Mouse (Mus musculus): Measurements from ENCODE around the gene Sox5.
"Not testable (repeated sequence)": the region's sequence is repeated elsewhere in the genome, so short reads cannot be mapped to it uniquely, and the experiment has no call there.

The Sox5 gene

DNA sequence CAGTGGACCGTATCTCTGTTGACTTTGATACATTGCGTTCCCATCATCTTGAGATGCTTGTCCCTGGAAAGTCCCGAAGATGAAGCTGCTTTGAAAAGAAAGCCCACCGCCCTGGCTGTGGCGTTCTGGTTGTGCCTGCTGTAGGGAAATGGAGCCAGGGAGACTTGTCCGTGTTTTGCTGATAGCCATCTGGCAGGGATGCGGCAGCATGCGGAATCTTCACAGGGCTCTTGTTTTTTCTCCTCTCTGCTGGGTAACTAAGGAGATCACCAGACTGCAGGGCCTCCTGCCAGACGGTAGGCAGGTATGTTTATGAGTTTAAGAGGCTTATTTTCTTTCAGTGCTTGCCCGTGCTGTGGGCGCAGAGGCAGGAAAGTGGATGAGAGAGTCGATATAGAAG is 499.0 kb downstream of the Sox5 start:
- no peak for DNase-seq (ENCODE audit: low read depth)

DNA sequence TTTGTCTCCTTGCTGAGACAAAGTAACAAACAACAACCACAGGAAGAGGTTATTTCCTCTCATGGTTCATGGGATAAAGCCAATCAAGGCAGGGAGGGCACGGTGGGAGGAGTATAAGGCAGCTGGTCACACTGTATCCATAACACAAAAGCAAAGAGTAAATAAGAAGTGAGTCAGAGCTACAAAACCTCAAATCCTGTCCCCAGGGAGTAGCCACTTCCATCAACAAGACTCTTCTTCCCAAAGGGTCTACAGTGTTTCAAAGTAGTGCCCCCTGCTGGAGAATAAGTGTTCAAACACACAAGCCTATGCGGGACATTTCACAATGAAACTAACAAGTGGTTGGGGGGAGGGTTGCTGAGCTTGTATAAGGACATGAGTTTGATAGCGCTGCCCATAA is 500.1 kb downstream of the Sox5 start:
- DNase-seq (ENCODE audit: low read depth) = no peak

DNA sequence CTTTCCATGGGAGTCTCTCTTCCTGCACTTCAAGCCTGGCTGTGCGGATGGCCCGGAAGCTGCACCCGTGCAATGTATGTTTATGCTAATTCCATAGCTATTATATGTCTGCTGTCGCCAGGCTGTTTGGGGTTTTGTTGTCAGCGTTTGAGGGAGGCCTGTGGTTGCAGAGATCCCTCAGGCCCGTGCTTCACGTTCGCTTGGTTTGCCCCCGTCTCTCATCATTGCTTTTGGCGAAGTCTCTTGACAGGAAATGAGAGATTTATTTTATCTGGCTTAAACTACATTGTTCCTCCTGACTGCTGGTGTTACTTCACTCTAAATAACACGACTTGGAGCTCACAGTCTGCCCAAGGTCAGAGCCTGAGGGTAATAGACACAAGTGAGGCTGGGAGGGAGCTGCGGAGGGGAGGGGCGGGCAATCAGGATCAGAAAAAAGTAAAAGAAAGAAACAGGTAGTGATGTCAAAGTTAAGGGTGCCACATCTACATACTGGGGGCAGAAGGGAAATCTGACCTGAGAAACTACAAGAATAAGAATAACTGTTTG is 503.2 kb downstream of the Sox5 start:
- DNase-seq (ENCODE audit: low read depth) = peak; percentile 16

DNA sequence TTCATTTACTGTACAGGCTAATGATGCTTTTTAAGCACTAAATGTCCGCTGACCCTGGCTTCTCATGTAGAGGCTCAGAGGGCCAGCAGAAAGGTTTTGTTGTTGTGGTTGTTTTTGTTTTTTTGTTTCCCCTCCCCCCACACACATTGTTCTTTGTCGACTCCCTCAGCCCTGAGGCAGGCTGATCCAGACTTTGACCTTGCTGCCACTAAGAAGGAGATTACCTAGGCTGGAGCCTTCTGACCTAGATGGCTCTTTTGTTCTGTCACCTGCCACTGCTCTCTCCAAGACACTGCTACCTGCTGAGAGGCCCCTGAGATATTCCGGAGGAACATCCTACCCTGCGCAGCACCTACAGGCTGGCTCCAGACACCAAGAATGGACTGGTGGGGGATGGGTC is 508.4 kb downstream of the Sox5 start:
- DNase-seq (ENCODE audit: low read depth) = not testable (repeated sequence)

DNA sequence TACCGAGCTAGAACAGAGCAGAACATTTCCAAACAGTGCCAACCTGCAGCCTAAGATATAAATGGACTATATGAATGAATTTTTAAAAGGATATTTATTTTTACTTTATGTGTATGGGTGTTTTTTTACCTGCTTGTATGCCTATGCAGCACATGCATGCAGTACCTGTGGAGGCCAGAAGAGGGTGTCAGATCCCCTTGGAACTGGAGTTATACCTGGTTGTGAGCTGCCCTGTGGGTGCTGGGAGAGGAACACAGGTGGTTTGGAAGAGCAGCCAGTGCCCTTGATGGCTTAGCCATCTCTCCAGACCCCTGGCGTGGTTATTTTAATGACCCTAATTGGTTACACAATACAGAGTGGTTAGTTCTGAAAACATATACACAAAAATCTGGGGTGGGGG is 510.5 kb downstream of the Sox5 start:
- DNase-seq (ENCODE audit: low read depth) = peak; percentile 37

DNA sequence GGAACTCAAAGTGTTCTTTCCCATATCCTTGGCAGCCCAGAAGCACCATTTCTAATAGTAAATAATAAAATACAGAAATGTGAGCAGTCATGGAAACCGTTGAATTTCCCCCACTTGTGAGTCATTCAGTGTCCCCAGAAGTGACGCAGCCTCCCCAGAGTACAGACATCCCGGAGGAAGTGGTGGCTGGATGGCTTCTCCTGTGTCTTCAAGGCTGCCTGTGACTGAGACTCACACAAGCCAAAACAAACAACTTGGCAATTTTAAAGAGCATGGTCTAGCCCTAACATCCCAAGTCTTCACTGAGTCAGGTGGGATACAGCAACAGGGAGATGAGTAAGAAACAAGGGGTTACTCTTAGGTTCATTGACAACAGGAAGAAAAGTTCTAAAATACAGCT is 511.5 kb downstream of the Sox5 start:
- peak; percentile 30 for DNase-seq (ENCODE audit: low read depth)

DNA sequence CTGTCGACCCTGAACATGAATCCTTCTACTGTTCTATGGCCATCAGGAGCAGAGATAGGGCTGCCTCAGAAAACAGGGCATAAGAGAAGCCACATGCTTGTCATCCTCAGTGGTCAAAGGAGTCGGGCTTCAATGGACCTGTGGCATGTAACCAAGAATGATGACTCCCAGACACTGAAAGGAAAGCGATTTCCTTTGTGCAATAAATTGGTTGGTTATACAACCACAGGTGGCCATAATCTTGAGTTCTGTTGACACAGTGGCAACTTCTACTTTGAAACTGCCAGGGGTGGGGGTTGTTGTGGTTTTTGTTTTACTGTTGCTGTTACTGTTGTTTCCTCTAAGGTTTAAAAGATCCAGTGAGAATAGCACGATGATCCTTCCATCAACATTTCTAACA is 512.1 kb downstream of the Sox5 start:
- peak; percentile 32 for DNase-seq (ENCODE audit: low read depth)

DNA sequence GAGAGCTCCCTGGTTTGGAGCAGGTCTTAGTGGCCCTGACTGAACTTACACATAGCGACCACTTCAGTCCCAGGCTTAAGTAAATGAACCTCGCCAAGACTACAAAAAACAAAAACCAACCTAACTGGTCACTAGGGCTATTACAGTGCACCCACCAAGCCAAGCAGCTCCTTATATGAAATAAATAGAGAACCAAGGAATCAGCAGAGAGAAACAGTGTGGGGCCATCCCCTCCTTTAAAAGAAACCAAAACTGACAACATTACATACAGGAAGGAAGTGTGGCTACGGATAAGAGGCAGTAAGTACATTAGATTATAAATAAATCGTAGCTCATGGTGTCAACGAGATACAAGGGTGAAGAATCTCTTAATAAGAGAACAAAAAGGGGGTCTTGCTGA is 516.0 kb downstream of the Sox5 start:
- DNase-seq (ENCODE audit: low read depth) = peak; percentile 63

DNA sequence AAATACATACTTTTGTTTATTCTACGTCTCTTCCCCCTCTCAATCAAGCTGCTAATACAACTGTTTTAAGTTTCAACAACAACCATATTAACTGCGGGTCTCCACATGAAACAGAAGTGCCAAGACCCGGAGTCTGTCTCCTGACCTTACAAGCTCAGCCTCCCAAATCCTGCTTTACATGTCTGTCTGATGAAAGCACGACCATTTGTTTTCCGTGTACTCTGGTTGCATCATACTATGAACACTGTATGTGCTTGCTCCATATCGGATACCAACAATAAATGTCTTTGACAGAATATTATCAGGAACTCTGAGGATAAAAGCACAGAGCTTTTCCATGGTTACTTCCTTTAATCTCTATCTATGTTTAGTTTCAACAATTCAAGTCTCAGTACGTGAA is 516.8 kb downstream of the Sox5 start:
- DNase-seq (ENCODE audit: low read depth) = no peak

DNA sequence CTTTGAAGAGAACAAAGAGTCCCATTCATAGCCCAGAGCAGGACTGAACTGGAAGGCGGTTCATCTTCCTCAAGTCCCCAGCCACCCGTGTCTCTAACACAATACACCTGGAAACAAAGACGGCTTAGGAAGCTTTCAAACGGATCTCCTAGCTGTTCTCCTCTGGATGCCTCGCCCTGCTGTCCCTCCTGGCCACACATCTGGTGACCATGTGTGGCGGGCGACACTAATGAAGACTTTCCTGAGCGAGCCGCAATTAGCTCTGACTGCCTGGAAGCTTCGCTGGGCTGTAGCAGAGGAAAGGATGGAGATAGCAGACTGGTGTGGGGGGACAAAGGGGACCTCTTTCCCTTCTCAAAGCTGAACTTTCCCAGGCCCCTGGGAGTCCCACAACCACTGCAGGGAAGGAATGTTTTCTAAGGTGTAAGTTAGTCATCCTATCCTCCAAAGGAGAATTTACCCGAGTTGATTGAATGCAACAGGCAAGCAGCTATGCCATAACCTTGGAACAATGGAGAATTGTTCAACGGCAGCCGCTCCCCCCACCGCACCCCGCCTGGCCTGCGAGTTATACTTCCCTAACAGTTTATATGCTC is 517.4 kb downstream of the Sox5 start:
- no peak for DNase-seq (ENCODE audit: low read depth)

DNA sequence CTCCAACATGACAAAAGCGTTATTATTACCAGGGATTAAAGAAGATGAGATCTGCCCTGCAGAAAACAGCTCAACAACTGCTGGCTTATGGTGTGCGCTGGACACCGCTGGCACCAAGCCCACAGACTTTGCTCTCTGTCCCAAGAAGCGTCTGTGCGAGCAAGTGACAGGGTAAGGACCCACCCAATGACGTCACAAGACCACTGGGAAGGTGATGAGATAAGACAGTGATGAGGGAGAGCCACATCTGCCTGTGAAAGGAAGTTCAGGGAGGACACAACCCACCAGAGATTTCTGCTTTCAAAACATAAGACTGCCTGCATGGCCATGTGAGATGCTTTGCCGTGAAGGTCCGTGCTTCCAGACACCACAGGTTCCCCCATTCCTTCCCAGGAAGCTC is 525.3 kb downstream of the Sox5 start:
- no peak for DNase-seq (ENCODE audit: low read depth)

DNA sequence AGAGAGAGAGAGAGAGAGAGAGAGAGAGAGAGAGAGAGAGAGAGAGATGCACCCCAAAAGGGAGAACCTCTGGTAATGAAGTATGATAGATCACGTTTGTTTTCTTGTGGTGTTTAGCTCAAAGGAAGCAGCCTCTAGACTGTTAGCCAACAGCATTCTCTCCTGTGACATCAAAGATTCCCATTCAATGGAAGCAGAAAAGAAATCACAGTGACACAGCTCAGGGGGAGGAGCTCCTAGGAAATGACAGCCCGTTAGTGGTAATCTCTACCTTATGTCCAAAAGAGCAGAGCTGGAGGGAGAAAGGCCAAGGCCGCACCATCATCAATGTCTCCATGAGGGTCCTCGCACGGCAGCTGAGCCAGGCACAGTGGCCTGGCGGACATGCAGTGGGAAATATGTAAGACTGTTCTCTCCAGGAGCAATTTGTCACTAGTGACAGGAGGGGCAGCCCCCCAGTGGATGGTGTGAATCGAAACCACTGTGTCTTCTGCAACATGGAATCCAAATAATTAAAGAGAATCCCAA is 529.5 kb downstream of the Sox5 start:
- no peak for DNase-seq (ENCODE audit: low read depth)

DNA sequence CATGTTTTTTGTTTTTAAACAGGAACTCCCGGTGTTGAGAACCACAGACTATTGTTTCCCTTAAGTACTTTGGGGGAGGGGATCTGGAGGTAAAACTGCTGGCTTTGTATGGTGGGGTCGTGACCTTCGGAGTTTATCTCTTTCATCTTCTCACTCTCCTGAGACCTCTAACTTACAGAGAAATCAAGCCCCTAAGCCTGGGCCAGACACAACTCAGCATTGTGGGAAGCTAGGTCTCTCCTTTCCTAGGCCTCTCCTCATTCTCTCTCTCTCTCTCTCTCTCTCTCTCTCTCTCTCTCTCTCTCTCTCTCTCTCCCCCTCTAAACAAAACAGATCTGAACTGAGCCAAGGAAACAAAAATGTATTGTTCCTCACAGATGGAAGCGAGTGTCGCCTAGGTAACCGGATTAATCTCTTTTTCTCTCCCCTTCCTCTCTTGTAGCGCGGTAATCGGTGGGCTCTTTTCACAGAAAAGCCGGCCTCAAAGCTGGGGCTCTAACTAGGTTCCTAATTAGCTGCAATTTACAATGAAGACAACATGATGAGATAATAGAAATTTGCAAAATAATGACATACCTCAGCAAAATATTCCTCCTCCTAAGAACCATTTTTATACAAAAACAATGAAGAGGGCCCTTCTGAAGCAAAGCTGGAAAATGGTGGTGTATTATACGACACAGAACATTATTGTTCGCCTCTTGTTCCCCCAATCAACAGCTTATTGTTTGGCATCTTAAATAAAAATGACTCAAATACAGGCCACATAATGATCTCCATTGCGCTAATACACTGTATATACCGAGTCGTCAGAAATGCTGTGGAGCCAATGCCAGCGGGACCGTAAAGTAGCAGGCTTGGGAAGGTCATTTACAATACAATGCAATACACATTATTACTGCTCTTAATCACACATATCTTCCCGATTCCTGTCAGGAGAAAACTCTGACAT is 530.3 kb downstream of the Sox5 start:
- DNase-seq (ENCODE audit: low read depth) = no peak

DNA sequence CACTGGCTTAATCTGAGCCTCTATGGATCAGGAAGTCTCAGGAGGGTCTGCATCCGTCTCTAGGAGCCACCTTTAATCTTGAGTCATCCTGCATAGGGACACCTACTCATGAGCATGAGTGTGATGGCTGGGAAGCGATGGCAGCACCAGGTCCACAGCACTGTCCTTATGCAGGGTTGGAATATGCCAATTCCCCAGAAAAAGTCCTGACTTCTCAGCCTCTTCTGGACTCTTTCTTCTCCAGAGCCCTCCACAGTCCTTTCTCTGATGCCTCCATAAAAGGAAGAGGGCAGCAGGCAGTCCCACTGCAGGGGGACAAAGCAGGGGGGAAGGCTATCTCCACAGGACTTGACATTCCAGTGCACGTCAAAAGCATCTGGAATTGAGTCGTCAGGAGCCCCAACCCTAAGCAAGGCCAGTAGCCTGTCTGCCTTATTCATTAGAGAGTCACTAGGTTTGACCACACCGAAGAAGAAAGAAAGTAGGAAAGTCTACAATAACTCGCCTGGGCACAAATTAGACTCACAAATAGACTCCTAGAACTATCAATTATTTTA is 531.1 kb downstream of the Sox5 start:
- DNase-seq (ENCODE audit: low read depth) = no peak

DNA sequence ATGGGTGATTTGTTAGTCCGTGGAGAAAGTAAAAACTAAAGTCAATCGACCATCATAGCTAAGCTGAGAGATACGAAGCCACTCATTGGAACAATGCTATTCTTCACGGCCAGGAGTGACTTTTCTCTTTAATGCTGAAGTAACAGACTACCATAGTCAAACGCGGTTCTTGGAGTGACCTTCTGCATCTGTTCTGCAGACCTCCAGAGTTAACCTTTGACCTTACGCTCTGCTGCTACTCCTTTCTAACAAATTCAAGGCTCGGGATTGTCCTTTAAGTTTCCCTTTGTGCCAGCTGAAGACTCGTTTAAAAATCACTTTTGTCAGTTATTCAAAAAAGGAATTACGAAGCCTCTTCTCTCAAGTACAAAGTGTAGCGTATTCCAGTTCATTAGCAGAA is 545.2 kb downstream of the Sox5 start:
- DNase-seq (ENCODE audit: low read depth) = no peak

DNA sequence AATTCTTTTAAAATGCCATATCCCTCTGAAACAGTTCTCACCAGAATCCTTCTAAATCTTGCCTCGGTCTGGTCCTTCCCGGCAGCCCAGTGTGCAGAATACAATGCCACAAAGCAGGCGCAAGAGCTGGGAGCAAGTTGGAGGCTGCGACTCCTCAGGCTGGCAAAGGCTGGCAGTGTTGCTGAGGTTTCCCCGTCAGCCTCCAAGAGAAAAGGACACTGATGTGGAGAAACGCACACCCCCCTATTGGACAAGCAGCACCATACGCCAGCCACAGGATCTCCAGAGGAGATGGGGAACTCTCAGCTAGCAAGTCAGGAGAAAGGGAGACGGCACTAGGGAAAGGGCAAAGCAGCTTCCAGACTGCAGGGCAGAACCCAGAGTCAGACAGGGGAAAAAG is 577.8 kb downstream of the Sox5 start:
- no peak for DNase-seq (ENCODE audit: low read depth)

DNA sequence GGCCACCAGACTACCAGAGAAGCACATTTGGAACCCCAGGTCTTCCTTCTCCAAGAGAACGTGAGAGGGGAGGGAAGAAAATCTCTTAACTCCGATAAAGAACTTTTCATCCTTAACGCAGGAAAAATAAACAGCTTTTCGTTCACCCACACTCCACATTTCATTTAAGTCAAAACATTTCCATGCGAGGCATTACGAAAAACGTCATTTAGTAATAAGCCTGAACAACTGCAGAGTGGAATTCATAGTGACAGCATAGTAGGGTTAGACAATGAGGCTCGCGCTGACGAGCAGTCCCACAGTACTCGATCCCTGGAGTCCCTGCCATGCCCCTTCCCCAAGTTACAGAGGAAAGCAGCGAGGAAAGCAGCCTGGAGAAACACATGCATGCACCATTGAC is 578.8 kb downstream of the Sox5 start:
- DNase-seq (ENCODE audit: low read depth) = no peak

DNA sequence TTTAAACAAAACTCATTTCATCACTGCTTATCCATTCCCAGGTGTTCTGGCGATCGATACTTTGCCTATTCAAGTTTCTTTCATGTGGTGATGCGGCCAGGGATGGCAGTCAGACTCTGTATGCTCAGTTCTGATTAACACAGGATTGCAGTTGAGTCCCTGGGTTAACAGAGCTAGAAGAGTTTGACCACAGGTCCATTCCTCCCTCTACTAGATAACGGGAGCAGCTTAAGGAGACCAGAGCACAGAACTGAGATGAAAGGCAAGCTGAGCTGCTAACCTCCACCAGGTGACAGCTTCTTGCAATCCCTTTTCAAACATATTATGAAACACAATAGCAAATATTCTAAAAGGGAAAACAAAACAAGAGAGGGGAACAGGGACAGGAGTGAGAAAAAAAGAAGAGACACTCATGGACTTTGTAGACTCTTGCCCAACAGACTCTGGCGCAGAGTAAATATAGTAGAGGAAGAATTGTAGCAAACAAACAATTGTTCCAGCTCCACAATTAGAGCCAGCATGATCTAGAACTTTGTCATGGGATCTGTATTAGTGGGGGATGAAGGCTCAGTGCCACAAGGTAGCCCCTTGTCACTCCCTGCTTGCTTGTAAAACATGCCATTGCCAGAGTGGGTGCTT is 580.3 kb downstream of the Sox5 start:
- DNase-seq (ENCODE audit: low read depth) = no peak

DNA sequence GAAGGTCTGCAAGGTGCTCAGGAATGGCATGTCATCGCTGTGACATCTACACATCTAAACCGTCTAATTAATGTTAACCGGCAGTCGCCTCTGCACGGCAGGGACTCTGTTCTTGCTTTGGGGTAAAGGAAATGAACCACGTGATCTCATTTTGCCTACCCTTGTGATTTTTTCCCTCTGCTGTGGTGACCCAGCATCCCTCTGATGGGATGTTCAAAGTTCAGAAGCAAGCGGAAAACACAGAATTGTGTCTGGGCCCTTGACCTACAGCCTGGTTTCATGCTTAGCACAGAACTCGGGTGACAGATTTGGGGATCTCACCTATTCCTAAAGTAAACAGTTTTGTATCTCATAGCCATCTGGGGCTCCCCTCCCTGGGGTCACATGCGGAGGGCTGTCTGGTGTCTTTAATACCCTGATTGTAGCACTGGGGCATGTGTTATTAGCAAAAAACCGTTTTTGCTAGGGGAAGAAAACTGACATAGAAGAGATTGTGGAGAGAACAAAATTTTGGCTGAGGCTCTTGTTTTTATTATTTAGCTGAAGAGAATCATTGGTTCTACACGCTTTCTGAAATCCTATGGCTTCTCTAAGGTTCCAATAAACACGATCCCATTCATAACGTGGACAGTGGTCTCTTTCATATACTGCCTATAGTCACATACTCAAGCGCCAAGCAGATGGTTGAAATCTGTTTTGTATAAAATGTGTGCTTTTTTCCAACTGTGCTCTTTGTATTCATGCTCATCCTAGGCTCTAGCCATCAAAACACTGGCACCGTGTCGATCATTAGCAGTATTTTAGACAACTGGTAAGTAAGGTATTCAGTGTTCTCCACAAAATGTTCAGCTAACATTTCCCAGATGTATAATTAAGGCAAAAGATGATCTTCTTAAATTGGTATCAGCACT is 584.3 kb downstream of the Sox5 start:
- no peak for DNase-seq (ENCODE audit: low read depth)

DNA sequence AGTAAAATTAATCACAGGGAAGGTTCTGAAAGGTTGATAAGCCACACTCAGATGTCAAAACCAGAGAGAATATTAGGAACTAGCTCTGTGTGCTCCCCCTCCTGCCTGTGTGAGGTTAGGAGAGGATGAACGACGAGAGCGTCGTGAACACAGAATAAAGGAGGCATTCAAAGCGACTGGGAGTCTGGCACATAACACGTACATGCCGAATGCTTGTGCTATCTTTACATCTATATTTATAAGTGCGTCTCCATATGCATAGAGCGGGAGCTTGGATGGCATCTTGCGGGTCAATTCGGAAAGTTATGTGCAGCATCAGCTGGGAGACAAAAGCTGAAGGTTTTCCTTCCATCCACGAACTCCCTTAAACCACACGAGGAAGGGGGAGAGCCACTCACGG is 585.8 kb downstream of the Sox5 start:
- no peak for DNase-seq (ENCODE audit: low read depth)

DNA sequence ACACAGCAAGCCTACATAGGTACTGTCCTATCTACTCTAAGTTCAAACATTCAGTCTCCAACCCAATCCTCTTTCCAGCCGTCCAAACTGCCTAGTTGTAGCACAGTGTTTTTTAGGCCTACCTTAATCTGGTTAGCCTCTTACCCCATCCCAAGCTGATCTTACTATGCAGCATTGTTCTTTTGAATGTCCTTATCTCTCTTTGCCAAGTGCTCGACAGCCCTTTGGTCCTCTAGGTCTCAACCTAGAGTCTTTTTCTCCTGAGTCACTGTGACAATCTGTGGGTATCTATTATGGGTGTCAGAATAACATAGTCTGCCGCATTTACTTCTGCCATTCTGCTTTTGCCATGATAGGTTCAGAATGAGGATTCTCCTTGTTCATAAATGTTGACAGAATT is 598.7 kb downstream of the Sox5 start:
- DNase-seq (ENCODE audit: low read depth) = no peak

Data from naive thymus-derived CD4-positive, alpha-beta T cell, adult 2 months (primary cell).